Mouse (Mus musculus) thymus, adult 2 months (tissue): ENCODE measurements around the gene Nedd8. TPM values are rescaled to one million over a fixed set of nuclear protein-coding genes. Genes with fewer than 3 reads are reported as not detected.

Experiments
- DNase-seq: peaks from one replicate; pipeline ENCODE4 v3.0.0; 2021
- H3K27ac ChIP-seq: fragments of 200-500 bp; 2 replicates; pipeline ENCODE4 v1.5.1; 2012; ENCODE audit warnings: low read length, control low read depth; ENCODE audit not compliant: control insufficient read depth, insufficient read depth
- H3K27me3 ChIP-seq: fragments of 200-500 bp; 2 replicates; pipeline ENCODE4 v1.6.1; 2012; ENCODE audit warnings: mild to moderate bottlenecking, low read length, moderate library complexity, mixed read lengths; ENCODE audit not compliant: control insufficient read depth, insufficient read depth
- H3K36me3 ChIP-seq: fragments of 200-500 bp; 2 replicates; pipeline ENCODE4 v1.6.1; 2012; ENCODE audit warnings: mild to moderate bottlenecking, low read length, moderate library complexity; ENCODE audit not compliant: control insufficient read depth, insufficient read depth
- H3K4me1 ChIP-seq: fragments of 200-500 bp; replicated peaks from 2 replicates; pipeline ENCODE4 v1.6.1; 2012; ENCODE audit warnings: low read length; ENCODE audit not compliant: control insufficient read depth, insufficient read depth
- H3K4me3 ChIP-seq: fragments of 200-500 bp; 2 replicates; pipeline ENCODE4 v1.5.1; 2012; ENCODE audit warnings: mild to moderate bottlenecking, low read length, control low read depth, moderate library complexity; ENCODE audit not compliant: control insufficient read depth, insufficient read depth
- CTCF ChIP-seq: fragments of 200-500 bp; IDR thresholded peaks from 2 replicates; pipeline ENCODE4 v1.5.1; 2012; ENCODE audit warnings: mild to moderate bottlenecking, control low read depth, low read length, moderate library complexity, borderline replicate concordance; ENCODE audit not compliant: control insufficient read depth, poor library complexity, insufficient read depth; ENCODE audit errors: extremely low read depth
- POLR2A ChIP-seq: fragments of 200-500 bp; IDR thresholded peaks from 2 replicates; pipeline ENCODE4 v1.6.1; 2012; ENCODE audit warnings: mild to moderate bottlenecking, low read length, control low read depth, moderate library complexity; ENCODE audit not compliant: control insufficient read depth, poor library complexity, insufficient read depth; ENCODE audit errors: extremely low read depth
- WGBS: fragments of 180-500 bp; shearing (Covaris S2); methylation state at CpG from one replicate; pipeline ENCODE4 v1.1.7; 2018; 5-methylcytosine and 5-hydroxymethylcytosine counted together
- polyA plus RNA-seq: library from polyadenylated mRNA; depleted of rRNA; stranded (reverse); fragments of >200 nt; gene quantifications from 2 replicates; pipeline ENCODE4 v1.2.3, GENCODE M21; 2012; rRNA removed

The Nedd8 gene
- 292 and 416 TPM in 2 replicates for polyA plus RNA-seq

GRCm38 (mm10) chr14:55671833-55672740 is at the start of gene Nedd8, which contains the start of gene Gmpr2:
Gene Nedd8, minus strand, starts transcription at chr14:55672124.
Gene Gmpr2, plus strand, starts transcription at chr14:55671941.
- Histone ChIP-seq H3K4me1 (peaks cover 3% of the 10 kb centered on the region; the same call in 1 of the 2 replicates), H3K36me3 (peaks cover 10% of the 10 kb centered on the region), H3K27me3 (no peaks in the 10 kb centered on the region), H3K4me3 (peak within 1 kb of the TSS; percentile 76), H3K27ac (peak within 1 kb of the TSS; percentile 52)
- TF ChIP-seq POLR2A, result peak; percentile 57; the same call in 1 of the 2 replicates
- TF ChIP-seq CTCF, result peak; percentile 31; the same call in 1 of the 2 replicates
- WGBS, result under 1% methylated on average over 38 of the region's 38 CpGs
- DNase-seq, result peak; percentile 86

- WGBS, result 98% methylated on average over 6 of the region's 6 CpGs
- Histone ChIP-seq H3K4me3 (no peak overlapping the region), H3K27me3 (no peaks in the 10 kb centered on the region), H3K27ac (no peak overlapping the region; the same call in 1 of the 2 replicates), H3K36me3 (0 out of 2 replicates have a peak, but pooled peaks cover 3% of the 10 kb centered on the region), H3K4me1 (peaks cover 22% of the 10 kb centered on the region)
- no peak for TF ChIP-seq POLR2A
- no peak for TF ChIP-seq CTCF
- DNase-seq, result peak; percentile 7
Observed at GRCm38 (mm10) chr14:55721076-55721475, 49.2 kb upstream of the Nedd8 start.

DNA sequence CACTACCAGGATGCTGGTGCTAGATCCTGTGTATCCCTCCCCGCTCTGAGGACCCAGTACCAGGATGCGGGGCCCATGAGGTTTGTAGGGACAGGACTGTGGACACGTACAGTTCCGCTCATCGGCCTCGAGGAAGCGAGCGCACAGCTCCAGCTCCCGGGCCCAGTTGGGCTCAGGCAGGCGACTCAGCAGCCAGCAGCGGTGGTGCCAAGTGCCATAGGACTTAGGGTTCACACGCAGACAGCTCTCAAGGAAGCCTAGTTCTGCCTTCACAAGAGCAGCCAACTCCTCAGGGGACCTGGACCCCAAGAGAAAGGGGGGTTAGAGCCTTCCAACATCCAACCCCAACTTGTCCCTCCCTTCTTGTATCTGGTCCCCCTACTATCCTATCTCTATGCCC is 48.7 kb upstream of the Nedd8 start:
- H3K4me3 ChIP-seq, result no peak overlapping the region
- H3K4me1 ChIP-seq, result peaks cover 22% of the 10 kb centered on the region
- TF ChIP-seq CTCF (no peak), POLR2A (no peak)
- H3K36me3 ChIP-seq, result 0 out of 2 replicates have a peak, but pooled peaks cover 3% of the 10 kb centered on the region
- H3K27me3 ChIP-seq, result no peaks in the 10 kb centered on the region
- H3K27ac ChIP-seq, result no peak overlapping the region
- DNase-seq, result no peak
- 97% methylated on average over 12 of the region's 12 CpGs for WGBS

DNA sequence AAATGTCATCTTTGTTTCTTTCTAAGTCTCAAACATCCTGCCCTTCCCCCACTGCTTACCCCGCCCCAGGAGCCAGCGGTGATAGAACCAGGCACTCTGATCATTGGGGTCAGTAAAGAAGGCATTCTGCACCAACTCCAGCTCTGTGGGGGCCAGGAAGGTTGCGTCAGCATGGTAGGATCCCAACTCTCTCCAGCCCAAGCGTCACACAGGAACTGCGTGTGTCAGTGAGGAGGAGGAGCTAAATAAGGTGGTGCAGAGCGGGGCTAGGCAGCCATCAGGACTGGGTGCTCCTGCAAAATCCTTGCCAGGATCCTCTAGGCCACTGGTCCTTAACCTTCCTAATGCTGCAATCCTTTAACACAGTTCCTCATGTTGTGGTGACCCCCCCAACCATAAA is 47.8 kb upstream of the Nedd8 start:
- TF ChIP-seq POLR2A (no peak), CTCF (no peak)
- no peak for DNase-seq
- WGBS, result 96% methylated on average over 6 of the region's 6 CpGs
- Histone ChIP-seq H3K27ac (no peak overlapping the region), H3K27me3 (no peaks in the 10 kb centered on the region), H3K36me3 (0 out of 2 replicates have a peak, but pooled peaks cover 3% of the 10 kb centered on the region), H3K4me1 (peaks cover 14% of the 10 kb centered on the region), H3K4me3 (no peak overlapping the region)

DNA sequence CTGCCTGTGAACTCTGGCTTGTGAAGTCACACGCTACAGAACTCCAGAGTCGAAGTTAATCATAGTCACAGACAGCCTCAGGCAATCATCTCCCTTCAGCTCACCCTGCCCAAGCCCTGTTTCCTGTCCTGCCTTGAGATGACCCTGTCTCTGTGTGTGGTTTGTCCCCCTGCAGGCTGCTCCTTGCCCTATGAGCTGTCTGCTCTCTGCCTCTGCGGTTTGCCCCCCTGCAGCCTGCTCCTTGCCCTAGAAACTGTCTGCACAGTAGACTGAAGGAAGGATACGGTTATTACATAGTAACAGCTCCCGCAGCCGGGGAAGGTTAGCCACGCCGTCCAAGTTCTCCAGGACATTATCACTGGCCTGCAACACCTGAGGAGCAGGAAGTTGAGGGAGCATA is 45.0 kb upstream of the Nedd8 start:
- TF ChIP-seq CTCF, result no peak
- no peak for TF ChIP-seq POLR2A
- no peak overlapping the region for H3K27ac ChIP-seq
- peaks cover 9% of the 10 kb centered on the region; the same call in 1 of the 2 replicates for H3K4me1 ChIP-seq
- H3K27me3 ChIP-seq, result no peaks in the 10 kb centered on the region
- no peak for DNase-seq
- H3K36me3 ChIP-seq, result 0 out of 2 replicates have a peak, but pooled peaks cover 3% of the 10 kb centered on the region
- no peak overlapping the region for H3K4me3 ChIP-seq
- 94% methylated on average over 8 of the region's 8 CpGs for WGBS

DNA sequence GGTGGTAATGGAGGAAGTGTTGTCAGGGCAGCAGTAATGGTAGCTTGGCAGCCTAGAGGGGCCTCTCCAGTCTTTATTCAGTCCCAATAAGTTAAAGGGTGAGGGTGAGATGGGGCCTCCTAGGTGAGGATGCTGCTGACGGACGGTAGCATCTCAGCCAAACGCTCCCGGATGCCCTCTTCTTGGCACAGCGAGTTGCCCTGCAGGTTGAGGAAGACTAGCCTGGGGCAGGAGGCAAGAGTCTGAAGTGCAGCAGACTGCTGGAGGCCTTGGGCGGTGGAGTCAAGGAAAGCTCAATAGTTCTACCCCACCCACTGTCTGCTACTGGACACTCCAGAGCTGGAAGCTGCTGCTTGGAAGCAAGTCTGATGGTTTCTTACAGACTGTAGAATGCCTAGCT is 44.3 kb upstream of the Nedd8 start:
- Histone ChIP-seq H3K4me3 (no peak overlapping the region), H3K27ac (no peak overlapping the region), H3K36me3 (0 out of 2 replicates have a peak, but pooled peaks cover 3% of the 10 kb centered on the region), H3K27me3 (no peaks in the 10 kb centered on the region), H3K4me1 (0 out of 2 replicates have a peak, but pooled peaks cover 5% of the 10 kb centered on the region)
- DNase-seq, result no peak
- no peak for TF ChIP-seq CTCF
- no peak for TF ChIP-seq POLR2A
- 99% methylated on average over 6 of the region's 6 CpGs for WGBS
